Mouse (Mus musculus) heart, embryonic 11.5 days (tissue): ENCODE results near the gene Hoxb1. TPM values are rescaled to one million over a fixed set of nuclear protein-coding genes. Genes with fewer than 3 reads are reported as not detected.

Experiments used
- ATAC-seq: fragments of 200-750 bp; cut with Nextera tagmentation; replicated peaks from 2 replicates; pipeline ENCODE4 v1.8.0; 2017; ENCODE audit warnings: moderate library complexity; ENCODE audit not compliant: insufficient number of reproducible peaks, low FRiP score, low TSS enrichment
- H3K27ac ChIP-seq: fragments of 300-500 bp; sonication (generic); 2 replicates; pipeline ENCODE4 v1.5.1; 2014; ENCODE audit warnings: mild to moderate bottlenecking, low read depth, low read length
- H3K27me3 ChIP-seq: fragments of 300-500 bp; sonication (generic); 2 replicates; pipeline ENCODE4 v1.6.1; 2014; ENCODE audit warnings: mild to moderate bottlenecking, low read length, mixed read lengths; ENCODE audit not compliant: control insufficient read depth, insufficient read depth
- H3K36me3 ChIP-seq: fragments of 300-500 bp; sonication (generic); 2 replicates; pipeline ENCODE4 v1.6.1; 2014; ENCODE audit warnings: mild to moderate bottlenecking, low read length, moderate library complexity, mixed read lengths; ENCODE audit not compliant: control insufficient read depth, insufficient read depth
- H3K4me1 ChIP-seq: fragments of 300-500 bp; sonication (generic); 2 replicates; pipeline ENCODE4 v1.6.1; 2014; ENCODE audit warnings: low read length; ENCODE audit not compliant: control insufficient read depth, insufficient read depth
- H3K4me2 ChIP-seq: fragments of 300-500 bp; sonication (generic); 2 replicates; pipeline ENCODE4 v1.6.1; 2014; ENCODE audit warnings: mild to moderate bottlenecking, moderate library complexity
- H3K4me3 ChIP-seq: fragments of 300-500 bp; sonication (generic); 2 replicates; pipeline ENCODE4 v1.5.1; 2014; ENCODE audit warnings: low read depth, low read length
- H3K9ac ChIP-seq: fragments of 300-500 bp; sonication (generic); 2 replicates; pipeline ENCODE4 v1.6.1; 2014; ENCODE audit warnings: mild to moderate bottlenecking, low read depth, low read length, moderate library complexity
- H3K9me3 ChIP-seq: fragments of 300-500 bp; sonication (generic); replicated peaks from 2 replicates; pipeline ENCODE4 v1.6.1; 2016; ENCODE audit warnings: low read length; ENCODE audit not compliant: control insufficient read depth
- WGBS: fragments of 180-500 bp; shearing (Covaris S2); extraction: QIAGEN DNeasy Blood & Tissue Kit; methylation state at CpG from one replicate; pipeline ENCODE4 v1.1.7; 2014; ENCODE audit not compliant: insufficient replicate concordance; 5-methylcytosine and 5-hydroxymethylcytosine counted together
- polyA plus RNA-seq: library from polyadenylated mRNA; unstranded; fragments of >200 nt; fragmentation: Nextera tagmentation; extraction: Ambion mirVana; gene quantifications from 2 replicates; pipeline ENCODE4 v1.2.1, GENCODE M21; 2014

The Hoxb1 gene
- polyA plus RNA-seq, 1 experiment from 2014 or later: 0.19 TPM

- Histone ChIP-seq H3K4me3 (peak overlapping the region; percentile 14), H3K36me3 (no peaks in the 10 kb centered on the region), H3K9me3 (no peaks in the 10 kb centered on the region), H3K9ac (peak overlapping the region; percentile 60; the same call in 1 of the 2 replicates), H3K4me2 (peak overlapping the region; percentile 55), H3K27ac (peak overlapping the region; percentile 25; the same call in 1 of the 2 replicates), H3K27me3 (peaks cover 84% of the 10 kb centered on the region), H3K4me1 (peaks cover 18% of the 10 kb centered on the region)
- no peak for ATAC-seq
- 10% methylated on average over 14 of the region's 14 CpGs for WGBS
Observed at GRCm38 (mm10) chr11:96349491-96350340, 15.8 kb upstream of the Hoxb1 start.

- peaks cover 83% of the 10 kb centered on the region for H3K27me3 ChIP-seq
- ATAC-seq: no peak
- H3K9me3 ChIP-seq: no peaks in the 10 kb centered on the region
- peak within 1 kb of the TSS; percentile 60; the same call in 1 of the 2 replicates for H3K9ac ChIP-seq
- 8% methylated on average over 2 of the region's 2 CpGs for WGBS
- no peaks in the 10 kb centered on the region for H3K36me3 ChIP-seq
- peak within 1 kb of the TSS; percentile 62; the same call in 1 of the 2 replicates for H3K27ac ChIP-seq
- H3K4me2 ChIP-seq: peak within 1 kb of the TSS; percentile 76
- peak within 1 kb of the TSS; percentile 14 for H3K4me3 ChIP-seq
- peaks cover 18% of the 10 kb centered on the region for H3K4me1 ChIP-seq
Observed at GRCm38 (mm10) chr11:96350341-96350624, 15.3 kb upstream of the Hoxb1 start, which contains the start of gene Hoxb2. Gene Hoxb2 (plus strand): TSS chr11:96350525.

GRCm38 (mm10) chr11:96350791-96351190, 14.8 kb upstream of the Hoxb1 start:
- Histone ChIP-seq H3K4me1 (peaks cover 17% of the 10 kb centered on the region), H3K9ac (no peak overlapping the region), H3K4me3 (no peak overlapping the region), H3K4me2 (peak overlapping the region; percentile 76), H3K27me3 (peaks cover 79% of the 10 kb centered on the region), H3K36me3 (no peaks in the 10 kb centered on the region), H3K9me3 (no peaks in the 10 kb centered on the region), H3K27ac (0 out of 2 replicates have a peak overlapping the region, but pooled peaks have one; percentile 62)
- ATAC-seq: no peak
- WGBS: 44% methylated on average over 2 of the region's 2 CpGs

GRCm38 (mm10) chr11:96351312-96351711, 14.2 kb upstream of the Hoxb1 start:
- ATAC-seq: no peak

GRCm38 (mm10) chr11:96351831-96352230, 13.7 kb upstream of the Hoxb1 start:
- no peaks in the 10 kb centered on the region for H3K36me3 ChIP-seq
- peak overlapping the region; percentile 87 for H3K27ac ChIP-seq
- H3K27me3 ChIP-seq: peaks cover 77% of the 10 kb centered on the region
- WGBS: 2% methylated on average over 22 of the region's 22 CpGs
- no peak for ATAC-seq
- peak overlapping the region; percentile 58 for H3K4me3 ChIP-seq
- H3K9me3 ChIP-seq: no peaks in the 10 kb centered on the region
- peak overlapping the region; percentile 76 for H3K4me2 ChIP-seq
- peaks cover 11% of the 10 kb centered on the region for H3K4me1 ChIP-seq
- H3K9ac ChIP-seq: peak overlapping the region; percentile 84

More at GRCm38 (mm10) chr11:96351312-96351711, 14.2 kb upstream of the Hoxb1 start:
- H3K4me1 ChIP-seq: peaks cover 12% of the 10 kb centered on the region
- peak overlapping the region; percentile 58 for H3K4me3 ChIP-seq
- no peaks in the 10 kb centered on the region for H3K36me3 ChIP-seq
- 14% methylated on average over 11 of the region's 11 CpGs for WGBS
- no peaks in the 10 kb centered on the region for H3K9me3 ChIP-seq
- H3K27ac ChIP-seq: 0 out of 2 replicates have a peak overlapping the region, but pooled peaks have one; percentile 62
- peak overlapping the region; percentile 76 for H3K4me2 ChIP-seq
- peaks cover 79% of the 10 kb centered on the region for H3K27me3 ChIP-seq
- H3K9ac ChIP-seq: peak overlapping the region; percentile 28; the same call in 1 of the 2 replicates

- Histone ChIP-seq H3K9ac (peak overlapping the region; percentile 84), H3K4me1 (peaks cover 11% of the 10 kb centered on the region), H3K27ac (peak overlapping the region; percentile 87), H3K27me3 (peaks cover 78% of the 10 kb centered on the region), H3K4me3 (peak overlapping the region; percentile 58), H3K4me2 (peak overlapping the region; percentile 76), H3K9me3 (no peaks in the 10 kb centered on the region), H3K36me3 (no peaks in the 10 kb centered on the region)
- ATAC-seq: no peak
- under 1% methylated on average over 75 of the region's 75 CpGs for WGBS
Observed at GRCm38 (mm10) chr11:96352691-96353521, 12.6 kb upstream of the Hoxb1 start.

GRCm38 (mm10) chr11:96353522-96353841, 12.1 kb upstream of the Hoxb1 start:
- Histone ChIP-seq H3K4me1 (peaks cover 11% of the 10 kb centered on the region), H3K9ac (peak overlapping the region; percentile 84), H3K9me3 (no peaks in the 10 kb centered on the region), H3K4me3 (peak overlapping the region; percentile 58), H3K36me3 (no peaks in the 10 kb centered on the region), H3K27ac (peak overlapping the region; percentile 87), H3K27me3 (peaks cover 75% of the 10 kb centered on the region), H3K4me2 (peak overlapping the region; percentile 76)
- no peak for ATAC-seq
- WGBS: under 1% methylated on average over 14 of the region's 14 CpGs

GRCm38 (mm10) chr11:96353939-96354338, 11.6 kb upstream of the Hoxb1 start:
- Histone ChIP-seq H3K9ac (peak overlapping the region; percentile 59), H3K9me3 (no peaks in the 10 kb centered on the region), H3K4me2 (peak overlapping the region; percentile 61), H3K4me1 (peaks cover 11% of the 10 kb centered on the region), H3K4me3 (peak overlapping the region; percentile 28), H3K36me3 (no peaks in the 10 kb centered on the region), H3K27ac (peak overlapping the region; percentile 55; the same call in 1 of the 2 replicates), H3K27me3 (peaks cover 70% of the 10 kb centered on the region)
- ATAC-seq: no peak
- WGBS: 12% methylated on average over 8 of the region's 8 CpGs
